Mouse (Mus musculus) CH12.LX (cell line): ENCODE measurements around the gene Kpna3. TPM values are rescaled to one million over a fixed set of nuclear protein-coding genes. Genes with fewer than 3 reads are reported as not detected.

Experiments used
- DNase-seq: peaks from one replicate; pipeline ENCODE4 v3.0.0-alpha.2; 2013; ENCODE audit errors: extremely low read depth
- H3K27ac ChIP-seq: 2 replicates; pipeline ENCODE4 v1.5.1; 2012; ENCODE audit warnings: low read depth, mild to moderate bottlenecking, control low read depth, moderate library complexity; ENCODE audit not compliant: insufficient read depth
- H3K27me3 ChIP-seq: replicated peaks from 2 replicates; pipeline ENCODE3; 2012; ENCODE audit warnings: inconsistent platforms
- H3K36me3 ChIP-seq, 2 experiments: replicated peaks in 1 of 2; 2 replicates each; pipeline versions ENCODE3 to v1.6.1; 2012; ENCODE audit warnings: inconsistent platforms in 1 of 2, low read length in 1 of 2, mild to moderate bottlenecking in 1 of 2, mixed read lengths in 1 of 2, moderate library complexity in 1 of 2; ENCODE audit not compliant: control insufficient read depth in 1 of 2, insufficient read depth in 1 of 2
- H3K4me1 ChIP-seq, 2 experiments: 2 replicates each; pipeline ENCODE4 v1.6.1; 2012; ENCODE audit warnings: inconsistent platforms in 1 of 2, moderate library complexity in 1 of 2; ENCODE audit not compliant: insufficient read depth in 2 of 2, control insufficient read depth in 1 of 2
- H3K4me2 ChIP-seq: 2 replicates; pipeline ENCODE4 v1.6.1; 2012; ENCODE audit warnings: low read depth, mild to moderate bottlenecking, control low read depth; ENCODE audit not compliant: poor library complexity, insufficient read depth, severe bottlenecking
- H3K4me3 ChIP-seq, 3 experiments: fragments of 150-350 bp in 1 of 3; sonication (generic) in 1 of 3; replicated peaks in 1 of 3; 2 replicates each; pipeline versions ENCODE3 to v1.5.1; 2011 to 2012; ENCODE audit warnings: low read depth in 2 of 3, low read length in 2 of 3, mild to moderate bottlenecking in 2 of 3, moderate library complexity in 2 of 3, control low read depth in 1 of 3, improper control_type of control experiment in 1 of 3, inconsistent platforms in 1 of 3, mixed read lengths in 1 of 3; ENCODE audit not compliant: poor library complexity in 1 of 3
- H3K79me2 ChIP-seq: replicated peaks from 2 replicates; pipeline ENCODE4 v1.6.1; 2012; ENCODE audit warnings: mild to moderate bottlenecking, moderate library complexity; ENCODE audit not compliant: control insufficient read depth, poor library complexity, insufficient read depth, severe bottlenecking; ENCODE audit errors: extremely low read depth
- H3K9ac ChIP-seq: 2 replicates; pipeline ENCODE4 v1.6.1; 2012; ENCODE audit warnings: low read depth, mild to moderate bottlenecking, control low read depth, moderate library complexity; ENCODE audit not compliant: insufficient read depth
- H3K9me3 ChIP-seq: replicated peaks from 2 replicates; pipeline ENCODE3; 2012; ENCODE audit warnings: low read length, inconsistent platforms, mixed read lengths
- BHLHE40 ChIP-seq: IDR thresholded peaks from 2 replicates; pipeline ENCODE4 v1.6.1; 2011; ENCODE audit warnings: mild to moderate bottlenecking, low read depth, low read length, improper control_type of control experiment
- CTCF ChIP-seq, 2 experiments: IDR thresholded peaks in 1 of 2; conservative IDR thresholded peaks in 1 of 2; 2 replicates each; pipeline ENCODE4 v1.5.1; 2011 to 2012; ENCODE audit warnings: low read depth in 2 of 2, low read length in 2 of 2, improper control_type of control experiment in 1 of 2, inconsistent platforms in 1 of 2, mild to moderate bottlenecking in 1 of 2, moderate library complexity in 1 of 2
- E2F4 ChIP-seq: IDR thresholded peaks from 2 replicates; pipeline ENCODE4 v1.6.1; 2011; ENCODE audit warnings: low read depth, low read length, improper control_type of control experiment; ENCODE audit not compliant: insufficient replicate concordance
- ELF1 ChIP-seq: IDR thresholded peaks from 2 replicates; pipeline ENCODE4 v1.6.1; 2014; ENCODE audit warnings: low read depth, mild to moderate bottlenecking, inconsistent platforms, low read length, improper control_type of control experiment
- EP300 ChIP-seq: IDR thresholded peaks from 2 replicates; pipeline ENCODE4 v1.6.1; 2011; ENCODE audit warnings: low read length, improper control_type of control experiment
- ETS1 ChIP-seq: conservative IDR thresholded peaks from 2 replicates; pipeline ENCODE4 v1.6.1; 2012; ENCODE audit warnings: low read depth, mild to moderate bottlenecking, inconsistent platforms, low read length, improper control_type of control experiment, moderate library complexity
- IRF4 ChIP-seq: IDR thresholded peaks from 2 replicates; pipeline ENCODE4 v1.6.1; 2014; ENCODE audit warnings: low read depth, mild to moderate bottlenecking, inconsistent platforms, low read length, improper control_type of control experiment
- JUN ChIP-seq: IDR thresholded peaks from 2 replicates; pipeline ENCODE4 v1.6.1; 2011; ENCODE audit warnings: low read depth, mild to moderate bottlenecking, low read length, improper control_type of control experiment, moderate library complexity; ENCODE audit not compliant: insufficient read depth
- KAT2A ChIP-seq: IDR thresholded peaks from 2 replicates; pipeline ENCODE4 v1.6.1; 2012; ENCODE audit warnings: low read length, improper control_type of control experiment, inconsistent platforms; ENCODE audit not compliant: insufficient replicate concordance
- MAFK ChIP-seq: IDR thresholded peaks from 2 replicates; pipeline ENCODE4 v1.6.1; 2011; ENCODE audit warnings: low read length, improper control_type of control experiment; ENCODE audit not compliant: insufficient replicate concordance
- NRF1 ChIP-seq: IDR thresholded peaks from 2 replicates; pipeline ENCODE4 v1.6.1; 2014; ENCODE audit warnings: low read depth, mild to moderate bottlenecking, inconsistent platforms, low read length, improper control_type of control experiment, moderate library complexity
- POLR2A ChIP-seq: IDR thresholded peaks from 2 replicates; pipeline ENCODE4 v1.6.1; 2011; ENCODE audit warnings: low read depth, mild to moderate bottlenecking, improper control_type of control experiment, low read length
- SIN3A ChIP-seq: IDR thresholded peaks from 2 replicates; pipeline ENCODE4 v1.6.1; 2012; ENCODE audit warnings: low read length, improper control_type of control experiment, inconsistent platforms
- SMC3 ChIP-seq: IDR thresholded peaks from 2 replicates; pipeline ENCODE4 v1.6.1; 2011; ENCODE audit warnings: low read depth, low read length, improper control_type of control experiment
- TCF12 ChIP-seq: IDR thresholded peaks from 2 replicates; pipeline ENCODE4 v1.6.1; 2014; ENCODE audit warnings: low read depth, mild to moderate bottlenecking, inconsistent platforms, low read length, improper control_type of control experiment
- UBTF ChIP-seq: IDR thresholded peaks from 2 replicates; pipeline ENCODE4 v1.6.1; 2012; ENCODE audit warnings: low read depth, mild to moderate bottlenecking, inconsistent platforms, low read length, improper control_type of control experiment, moderate library complexity
- USF1 ChIP-seq: IDR thresholded peaks from 2 replicates; pipeline ENCODE4 v1.6.1; 2014; ENCODE audit warnings: low read depth, mild to moderate bottlenecking, inconsistent platforms, low read length, improper control_type of control experiment
- USF2 ChIP-seq: conservative IDR thresholded peaks from 2 replicates; pipeline ENCODE4 v1.6.1; 2011; ENCODE audit warnings: low read depth, low read length, improper control_type of control experiment
- ZC3H11A ChIP-seq: IDR thresholded peaks from 2 replicates; pipeline ENCODE4 v1.6.1; 2012; ENCODE audit warnings: low read depth, mild to moderate bottlenecking, inconsistent platforms, low read length, improper control_type of control experiment
- ZMIZ1 ChIP-seq: IDR thresholded peaks from 2 replicates; pipeline ENCODE4 v1.6.1; 2012; ENCODE audit warnings: low read depth, mild to moderate bottlenecking, inconsistent platforms, low read length, improper control_type of control experiment
- ZNF384 ChIP-seq: IDR thresholded peaks from 2 replicates; pipeline ENCODE4 v1.6.1; 2012; ENCODE audit warnings: low read depth, low read length, improper control_type of control experiment, inconsistent platforms
- dilution Hi-C: fragments of 300-500 bp; cut with MboI; formaldehyde crosslinking; loops from 2 replicates; pipeline ENCODE4 v1.14.3; 2020; ENCODE audit warnings: low sequenced_read_pairs; ENCODE audit not compliant: extremely low pct_unique_long_range_greater_than_20kb, extremely low pct_ligation_motif_present
- in situ Hi-C: fragments of 300-500 bp; cut with MboI; formaldehyde crosslinking; loops from 3 replicates; pipeline ENCODE4 v1.14.3; 2019; ENCODE audit warnings: low sequenced_read_pairs, low pct_ligation_motif_present, low pct_unique_long_range_greater_than_20kb, mixed read lengths
- polyA plus RNA-seq: library from polyadenylated mRNA; unstranded; fragments of >175 nt; gene quantifications from 2 replicates; pipeline ENCODE4 v1.2.1, GENCODE M21; 2012; ENCODE audit warnings: low read depth; ENCODE audit not compliant: insufficient read length
- total RNA-seq, 2 experiments: library from RNA; depleted of rRNA; stranded (reverse); fragments of 300-350 nt in 1 of 2; fragments of >200 nt in 1 of 2; gene quantifications; 2 replicates each; pipeline ENCODE4 v1.2.3; 2012 to 2014

Gene Kpna3
- total and polyA plus RNA-seq, 3 experiments: 21.3 to 85.9 (median 75.4) TPM

- TF ChIP-seq NRF1 (no peak), MAFK (no peak), JUN (no peak), ETS1 (no peak), ZMIZ1 (no peak), E2F4 (no peak), UBTF (no peak), KAT2A (no peak)
- TF ChIP-seq, all 38 proteins: peak for 0
- H3K27ac ChIP-seq: no peak overlapping the region
- H3K27me3 ChIP-seq: no peaks in the 10 kb centered on the region
- no peak overlapping the region for H3K4me3 ChIP-seq
- H3K4me2 ChIP-seq: no peak overlapping the region
- no peak overlapping the region for H3K9ac ChIP-seq
- dilution Hi-C loops (no loop called here), in situ Hi-C loops (no loop called here)
- no peaks in the 10 kb centered on the region for H3K9me3 ChIP-seq
- H3K79me2 ChIP-seq: peaks cover 10% of the 10 kb centered on the region
- H3K4me1 ChIP-seq: peaks cover 3 to 47% of the 10 kb centered on the region in 2 experiments
- H3K36me3 ChIP-seq: peaks cover 0 to 8% of the 10 kb centered on the region in 2 experiments
- no peak for DNase-seq
These were observed 29.7 kb downstream of the Kpna3 start for GRCm38 (mm10) chr14:61410020-61410419.

DNA sequence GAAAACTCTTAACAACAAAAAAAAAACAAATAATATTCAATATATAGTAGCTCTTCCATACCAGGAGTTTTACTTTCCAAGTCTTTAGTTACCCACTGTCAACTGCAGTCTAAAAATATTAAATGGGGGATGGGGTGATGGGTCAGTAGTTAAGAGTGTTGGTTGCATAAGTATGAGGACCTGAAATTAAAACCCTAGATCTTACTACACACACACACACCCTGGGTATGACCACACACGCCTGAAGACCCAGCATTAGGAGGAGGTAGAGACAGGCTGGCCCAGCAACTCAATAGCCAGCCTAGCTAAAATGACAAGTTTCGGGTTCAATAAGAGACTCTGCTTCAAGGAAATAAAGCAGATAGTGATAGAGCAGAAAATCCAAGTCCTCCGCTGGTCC lies 32.6 kb downstream of the Kpna3 start:
- Histone ChIP-seq H3K9ac (no peak overlapping the region), H3K9me3 (no peaks in the 10 kb centered on the region), H3K27me3 (no peaks in the 10 kb centered on the region), H3K4me1 (peaks cover 3 to 47% of the 10 kb centered on the region in 2 experiments), H3K27ac (no peak overlapping the region), H3K79me2 (peaks cover 5% of the 10 kb centered on the region), H3K36me3 (peaks cover 3 to 19% of the 10 kb centered on the region in 2 experiments), H3K4me2 (no peak overlapping the region), H3K4me3 (no peak overlapping the region)
- in situ Hi-C loops: no loop called here
- dilution Hi-C loops: no loop called here
- DNase-seq: no peak
- TF ChIP-seq ZMIZ1: no peak
- TF ChIP-seq UBTF: no peak
- no peak for TF ChIP-seq USF1
- no peak for TF ChIP-seq IRF4
- TF ChIP-seq TCF12: no peak
- no peak for TF ChIP-seq EP300
- TF ChIP-seq SIN3A: no peak
- TF ChIP-seq USF2: no peak
- no peak for TF ChIP-seq CTCF (conservative IDR thresholded peaks at IDR 0.05 in 1 of 2, IDR thresholded peaks at IDR 0.05 in 1 of 2; ENCODE audit: low read depth in 2 of 2, low read length in 2 of 2)
- no peak for TF ChIP-seq SMC3
- no peak for TF ChIP-seq MAFK
- no peak for TF ChIP-seq ZC3H11A
- no peak for TF ChIP-seq BHLHE40
- no peak for TF ChIP-seq ZNF384
- TF ChIP-seq ELF1: no peak
- no peak for TF ChIP-seq POLR2A
